Mouse (Mus musculus) left cerebral cortex, postnatal 36 days (tissue): ENCODE data around the gene Cnga1. TPM values are rescaled to one million over a fixed set of nuclear protein-coding genes. Genes with fewer than 3 reads are reported as not detected.

Source experiments
- DNase-seq, 2 experiments: peaks; one replicate each; pipeline ENCODE4 v3.0.0; 2021 to 2022; ENCODE audit warnings: low spot score in 2 of 2, mixed read lengths in 1 of 2
- intact Hi-C: fragments of 180-260 bp; cut with DNase I; formaldehyde crosslinking; loops from one replicate; pipeline ENCODE4 v1.15.1; 2025
- total RNA-seq, 2 experiments: library from RNA; stranded (reverse); gene quantifications; 2 replicates each; pipeline ENCODE4 v1.2.3; 2021

Gene Cnga1
- total RNA-seq, result not detected

- intact Hi-C loops, result no loop called here
These were observed at the start of gene Cnga1 for GRCm38 (mm10) chr5:72644175-72644574. Cnga1 (minus strand) TSS chr5:72644275.

GRCm38 (mm10) chr5:72690516-72690915 lies 46.4 kb upstream of the Cnga1 start:
- intact Hi-C loops, result no loop called here
- DNase-seq, result no peak

More at GRCm38 (mm10) chr5:72644175-72644574, at the start of gene Cnga1:
- no peak for DNase-seq

GRCm38 (mm10) chr5:72689556-72689955 lies 45.5 kb upstream of the Cnga1 start:
- no peak for DNase-seq
- intact Hi-C loops, result no loop called here

GRCm38 (mm10) chr5:72681451-72681850 lies 37.4 kb upstream of the Cnga1 start:
- intact Hi-C loops, result no loop called here
- DNase-seq, result no peak

- intact Hi-C loops, result no loop called here
These were observed 31.0 kb upstream of the Cnga1 start for GRCm38 (mm10) chr5:72674994-72675542.

GRCm38 (mm10) chr5:72671017-72671699 lies 27.1 kb upstream of the Cnga1 start:
- no peak for DNase-seq
- intact Hi-C loops, result no loop called here

More at GRCm38 (mm10) chr5:72674994-72675542, 31.0 kb upstream of the Cnga1 start:
- DNase-seq, result no peak

- no peak for DNase-seq
- intact Hi-C loops, result loop anchor here (5.0 kb wide), 1 partner anchor 39 kb away; no protein-coding TSS in a partner anchor
These were observed 24.3 kb upstream of the Cnga1 start for GRCm38 (mm10) chr5:72668351-72668750.

- no peak for DNase-seq
- intact Hi-C loops, result loop anchor here (5.0 kb wide), 1 partner anchor 41 kb away; no protein-coding TSS in a partner anchor
These were observed 22.4 kb upstream of the Cnga1 start for GRCm38 (mm10) chr5:72666428-72666827.

- peak; percentile 15 to 31 for DNase-seq
- intact Hi-C loops, result loop anchor here (5.0 kb wide), 1 partner anchor 42 kb away; no protein-coding TSS in a partner anchor
These were observed 21.2 kb upstream of the Cnga1 start for GRCm38 (mm10) chr5:72665281-72665680.

GRCm38 (mm10) chr5:72664854-72665253 lies 20.8 kb upstream of the Cnga1 start:
- intact Hi-C loops, result loop anchor here (5.0 kb wide), 1 partner anchor 42 kb away; no protein-coding TSS in a partner anchor

GRCm38 (mm10) chr5:72664126-72664525 lies 20.1 kb upstream of the Cnga1 start:
- DNase-seq, result no peak
- intact Hi-C loops, result no loop called here

More at GRCm38 (mm10) chr5:72664854-72665253, 20.8 kb upstream of the Cnga1 start:
- DNase-seq, result no peak

- intact Hi-C loops, result no loop called here
These were observed 17.1 kb upstream of the Cnga1 start for GRCm38 (mm10) chr5:72661051-72661781.

GRCm38 (mm10) chr5:72658375-72658774 lies 14.3 kb upstream of the Cnga1 start:
- intact Hi-C loops, result no loop called here
- no peak for DNase-seq

More at GRCm38 (mm10) chr5:72661051-72661781, 17.1 kb upstream of the Cnga1 start:
- DNase-seq, result no peak

GRCm38 (mm10) chr5:72656270-72656791 lies 12.3 kb upstream of the Cnga1 start:
- no peak for DNase-seq
- intact Hi-C loops, result no loop called here

GRCm38 (mm10) chr5:72653068-72653674 lies 9.1 kb upstream of the Cnga1 start:
- intact Hi-C loops, result no loop called here
- DNase-seq, result no peak

GRCm38 (mm10) chr5:72648987-72649735 lies 5.1 kb upstream of the Cnga1 start:
- DNase-seq, result no peak
- intact Hi-C loops, result no loop called here

GRCm38 (mm10) chr5:72647958-72648595 lies 4.0 kb upstream of the Cnga1 start:
- DNase-seq, result no peak
- intact Hi-C loops, result no loop called here

- intact Hi-C loops, result no loop called here
These were observed 3.4 kb upstream of the Cnga1 start, which contains the start of gene Nipal1 for GRCm38 (mm10) chr5:72647418-72647907. Nipal1 (plus strand) TSS chr5:72647795.

More at GRCm38 (mm10) chr5:72647418-72647907, 3.4 kb upstream of the Cnga1 start, which contains the start of gene Nipal1:
- peak; percentile 6 to 13 for DNase-seq
